Mouse (Mus musculus) testis, adult 2 months (tissue): Measurements from ENCODE around the gene Grk3.

ENCODE experiments used
- CTCF ChIP-seq: fragments of 200-500 bp; IDR thresholded peaks from 2 replicates; pipeline ENCODE4 v1.5.1; 2012; ENCODE audit warnings: low read depth, mild to moderate bottlenecking, inconsistent platforms, low read length, moderate library complexity; ENCODE audit not compliant: control insufficient read depth, insufficient read depth, insufficient replicate concordance
- POLR2A ChIP-seq: fragments of 200-500 bp; IDR thresholded peaks from 2 replicates; pipeline ENCODE4 v1.6.1; 2012; ENCODE audit warnings: low read depth, mild to moderate bottlenecking, inconsistent platforms, low read length, moderate library complexity; ENCODE audit not compliant: control insufficient read depth

- TF ChIP-seq POLR2A, result no peak
- no peak for TF ChIP-seq CTCF
These were observed 87.2 kb downstream of the Grk3 start for GRCm38 (mm10) chr5:112928201-112928881.
